Mouse (Mus musculus) brain, embryonic 18.5 days (tissue): ENCODE results near the gene Krtap16-1.

Experiments used
- DNase-seq: peaks from one replicate; pipeline ENCODE4 v3.0.0-alpha.2; 2012; ENCODE audit warnings: low read depth, low spot score

Krtap16-1 gene

DNA sequence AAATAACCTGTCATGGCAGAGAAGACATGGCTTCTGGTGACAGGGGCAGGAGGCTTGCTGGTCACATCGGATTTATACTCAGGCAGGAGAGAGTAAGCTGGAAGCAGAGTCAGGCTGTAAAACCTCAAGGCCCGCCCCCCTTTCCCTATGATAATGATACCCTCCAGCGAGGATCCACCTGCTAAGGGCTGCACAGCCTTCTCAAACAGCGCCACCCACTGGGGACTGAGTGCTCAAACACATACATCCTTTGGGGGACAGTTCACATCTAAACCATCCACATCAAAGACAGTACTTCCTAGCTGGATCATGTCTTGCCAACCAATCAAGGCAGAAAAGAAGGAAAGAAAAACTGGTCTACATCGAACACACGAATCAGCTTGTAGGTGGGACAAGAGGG lies 22.2 kb downstream of the Krtap16-1 start:
- DNase-seq: no peak

DNA sequence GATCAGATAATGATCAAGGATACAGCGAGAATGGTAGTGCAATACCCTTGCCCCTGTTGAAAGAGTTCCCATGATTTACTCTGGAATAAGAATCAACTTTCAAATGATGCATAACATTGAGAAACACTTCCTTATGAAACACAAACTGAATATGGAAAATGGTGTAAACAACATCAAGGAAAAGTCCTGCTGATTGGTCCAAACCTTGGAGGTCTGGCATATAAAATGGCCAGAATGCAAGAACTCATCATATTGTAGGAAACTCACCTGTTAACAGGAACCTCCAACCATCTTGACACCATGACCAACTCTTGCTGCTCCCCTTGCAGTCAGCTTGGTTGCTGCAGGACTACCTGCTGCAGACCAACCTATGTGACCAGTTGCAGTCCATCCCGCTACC lies 38.2 kb downstream of the Krtap16-1 start, which contains the start of gene Krtap9-5:
Gene Krtap9-5, plus strand, starts transcription at position 301 of the 400 bp plus-strand sequence.
- no peak for DNase-seq

DNA sequence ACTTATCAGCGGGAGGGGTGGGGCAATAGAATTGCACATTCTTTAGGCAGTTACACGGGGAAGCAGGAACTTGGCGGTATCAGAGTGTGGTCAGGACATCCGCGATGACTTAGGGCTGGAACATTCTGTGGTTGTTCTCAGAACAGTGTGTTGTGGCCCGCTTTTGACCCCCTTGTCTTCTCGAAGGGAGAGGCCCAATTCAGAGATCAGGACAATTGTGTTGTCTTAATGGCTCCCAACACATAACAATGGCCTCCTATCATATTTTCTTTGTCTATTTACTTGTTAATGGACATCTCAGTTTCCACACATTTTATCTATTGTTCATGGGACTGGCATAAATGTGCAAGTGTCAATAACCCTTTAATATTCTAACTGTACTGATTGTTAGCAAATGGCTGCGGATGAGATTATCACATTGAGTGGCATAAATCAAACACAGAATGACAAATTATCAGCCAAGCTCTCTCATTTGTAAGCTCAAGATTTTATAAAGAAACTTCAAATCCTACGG lies 48.6 kb downstream of the Krtap16-1 start:
- no peak for DNase-seq

DNA sequence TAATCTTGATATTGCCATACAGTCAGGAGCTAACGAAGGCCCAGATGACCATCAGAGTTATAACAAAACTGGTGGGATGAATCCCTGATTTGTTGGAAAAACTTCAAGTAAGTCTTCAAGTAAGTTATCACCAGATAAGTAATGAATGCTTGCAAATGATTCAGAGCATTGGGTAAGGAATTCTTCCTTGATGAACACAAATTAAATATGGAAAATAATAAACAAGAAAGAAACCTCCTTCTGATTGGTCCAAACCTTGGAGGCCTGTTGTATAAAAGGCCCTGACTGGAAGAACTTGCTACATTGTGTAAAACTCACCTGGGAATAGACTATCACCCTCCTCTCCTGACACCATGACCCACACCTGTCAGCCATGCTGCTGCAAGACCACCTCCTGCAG lies 50.4 kb downstream of the Krtap16-1 start, which contains the start of gene Krtap31-2:
Gene Krtap31-2, plus strand, starts transcription at position 301 of the 400 bp plus-strand sequence.
- DNase-seq: no peak
